Mouse (Mus musculus) bone marrow, adult 2 months (tissue): ENCODE data around the gene Twf2. TPM values are rescaled to one million over a fixed set of nuclear protein-coding genes. Genes with fewer than 3 reads are reported as not detected.

ENCODE experiments used
- H3K27ac ChIP-seq: fragments of 200-500 bp; 2 replicates; pipeline ENCODE4 v1.5.1; 2012; ENCODE audit warnings: low read depth, mild to moderate bottlenecking, control low read depth, inconsistent platforms, low read length; ENCODE audit not compliant: control insufficient read depth, poor library complexity, insufficient read depth
- H3K4me1 ChIP-seq: fragments of 200-500 bp; 2 replicates; pipeline ENCODE4 v1.6.1; 2011; ENCODE audit warnings: low read length; ENCODE audit not compliant: control insufficient read depth, insufficient read depth
- H3K4me3 ChIP-seq: fragments of 200-500 bp; replicated peaks from 2 replicates; pipeline ENCODE3; 2011; ENCODE audit warnings: mild to moderate bottlenecking, low read depth, low read length, control low read depth; ENCODE audit not compliant: control insufficient read depth
- CTCF ChIP-seq: fragments of 200-500 bp; IDR thresholded peaks from 2 replicates; pipeline ENCODE4 v1.5.1; 2011; ENCODE audit warnings: low read length, control low read depth; ENCODE audit not compliant: control insufficient read depth, insufficient read depth
- POLR2A ChIP-seq: fragments of 200-500 bp; IDR thresholded peaks from 2 replicates; pipeline ENCODE4 v1.6.1; 2011; ENCODE audit warnings: low read depth, mild to moderate bottlenecking, control low read depth, low read length, borderline replicate concordance; ENCODE audit not compliant: control insufficient read depth
- WGBS: fragments of 180-500 bp; shearing (Covaris S2); methylation state at CpG from one replicate; pipeline ENCODE4 v1.1.7; 2018; 5-methylcytosine and 5-hydroxymethylcytosine counted together
- polyA plus RNA-seq: library from polyadenylated mRNA; stranded (reverse); fragments of >200 nt; gene quantifications from 2 replicates; pipeline ENCODE4 v1.2.4, GENCODE M21; 2011; ENCODE audit warnings: low replicate concordance; ENCODE audit not compliant: missing spikeins, insufficient read depth, insufficient read length

Gene Twf2
- polyA plus RNA-seq, 1 experiment: 63.2 TPM

GRCm38 (mm10) chr9:106261491-106261890, 58.6 kb downstream of the Twf2 start:
- Histone ChIP-seq H3K4me1 (peaks cover 14% of the 10 kb centered on the region), H3K4me3 (no peak overlapping the region), H3K27ac (peak overlapping the region; percentile 87; the same call in 1 of the 2 replicates)
- TF ChIP-seq CTCF: no peak
- TF ChIP-seq POLR2A: no peak
- WGBS: 66% methylated on average over 3 of the region's 3 CpGs

GRCm38 (mm10) chr9:106262075-106262474, 59.2 kb downstream of the Twf2 start:
- TF ChIP-seq POLR2A (no peak), CTCF (no peak)
- Histone ChIP-seq H3K4me1 (peaks cover 14% of the 10 kb centered on the region), H3K4me3 (no peak overlapping the region), H3K27ac (no peak overlapping the region)
- WGBS: 51% methylated on average over 3 of the region's 3 CpGs

DNA sequence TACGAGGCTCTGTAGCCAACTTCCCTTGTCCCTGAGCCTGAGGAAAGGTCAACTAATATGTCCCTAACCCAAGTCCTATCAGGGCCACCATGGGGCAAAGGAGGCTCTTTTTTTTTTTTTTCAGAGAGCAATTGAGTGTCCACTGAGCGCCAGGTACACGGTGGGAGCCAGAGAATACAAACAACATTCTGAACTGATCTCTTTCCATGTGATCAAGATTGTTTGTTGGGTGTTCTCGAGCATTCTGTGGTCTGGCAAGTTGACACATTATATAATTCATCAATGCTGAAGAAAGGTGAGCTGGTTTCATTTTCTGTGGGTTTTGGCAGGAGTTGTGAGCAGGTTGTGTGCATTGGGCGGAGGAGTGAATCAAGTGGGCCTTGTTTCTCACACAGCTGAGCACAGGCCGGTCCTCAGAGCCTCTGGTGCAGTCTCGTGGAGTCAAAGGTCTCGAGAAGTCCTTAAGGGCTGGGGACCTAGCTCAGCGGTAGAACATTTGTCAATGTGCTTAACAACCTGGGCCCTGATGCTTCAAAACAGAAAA, 60.5 kb downstream of the Twf2 start:
- no peak overlapping the region for H3K27ac ChIP-seq
- 67% methylated on average over 9 of the region's 9 CpGs for WGBS
- no peak for TF ChIP-seq POLR2A
- H3K4me1 ChIP-seq: peaks cover 15% of the 10 kb centered on the region
- no peak overlapping the region for H3K4me3 ChIP-seq

Other genes with a start within 250 kb of the Twf2 start
- not detected in 2 replicates for gene Col6a5, start 242.5 kb upstream of the Twf2 start, polyA plus RNA-seq
- not detected in 2 replicates for gene Col6a4, start 106.3 kb upstream of the Twf2 start, polyA plus RNA-seq
- gene Glyctk, start 45.0 kb upstream of the Twf2 start, polyA plus RNA-seq: 0.99 and 1.9 TPM in 2 replicates
- 15.9 and 17.7 TPM in 2 replicates for gene Wdr82, start 32.2 kb upstream of the Twf2 start, polyA plus RNA-seq
- gene Ppm1m, start 3.4 kb upstream of the Twf2 start, polyA plus RNA-seq: 32.4 and 91.7 TPM in 2 replicates
- 0.56 and 3.6 TPM in 2 replicates for gene Tlr9, start 19.5 kb downstream of the Twf2 start, polyA plus RNA-seq
- 22.5 and 59.7 TPM in 2 replicates for gene Alas1, start 45.5 kb downstream of the Twf2 start, polyA plus RNA-seq
- gene Poc1a, start 78.0 kb downstream of the Twf2 start, polyA plus RNA-seq: 45.1 and 46.9 TPM in 2 replicates
- 3.8 and 11.6 TPM in 2 replicates for gene Dusp7, start 165.5 kb downstream of the Twf2 start, polyA plus RNA-seq
- gene Rpl29, start 226.3 kb downstream of the Twf2 start, polyA plus RNA-seq: 121 and 145 TPM in 2 replicates
- gene Acy1, start 235.2 kb downstream of the Twf2 start, polyA plus RNA-seq: 9.5 and 15.5 TPM in 2 replicates
- gene Abhd14b, start 244.4 kb downstream of the Twf2 start, polyA plus RNA-seq: 4.9 and 6.5 TPM in 2 replicates
- 4.4 and 16.3 TPM in 2 replicates for gene Abhd14a, start 244.6 kb downstream of the Twf2 start, polyA plus RNA-seq